Mouse (Mus musculus): ENCODE measurements around the gene Ppp1ca. TPM values are rescaled to one million over a fixed set of nuclear protein-coding genes. Genes with fewer than 3 reads are reported as not detected.

Gene Ppp1ca
- total and polyA plus RNA-seq, 2 experiments from 2014 or later: 510 to 592 TPM

- DNase-seq (ENCODE audit: low spot score): no peak
- Histone ChIP-seq H3K27ac (ENCODE audit: low read depth, low read length) (no peak overlapping the region), H3K9ac (replicated peaks; ENCODE audit: low read length, poor library complexity, severe bottlenecking) (no peak overlapping the region), H3K36me3 (ENCODE audit: insufficient read depth, low read length) (no peaks in the 10 kb centered on the region), H3K4me1 (ENCODE audit: insufficient read depth, low read length) (peaks cover 2% of the 10 kb centered on the region; the same call in 1 of the 2 replicates), H3K27me3 (ENCODE audit: insufficient read depth, low read length) (peaks cover 3% of the 10 kb centered on the region; the same call in 1 of the 2 replicates), H3K4me3 (ENCODE audit: low read depth, low read length) (no peak overlapping the region), H3K9me3 (ENCODE audit: low read length) (no peaks in the 10 kb centered on the region), H3K4me2 (ENCODE audit: low read depth, low read length, poor library complexity, severe bottlenecking) (no peak overlapping the region)
- no peak for TF ChIP-seq CTCF (IDR thresholded peaks at IDR 0.05)
- WGBS: 77% methylated on average over 5 of the region's 5 CpGs
- no peak for ATAC-seq (ENCODE audit: low FRiP score)
Observed at GRCm38 (mm10) chr19:4227446-4227845, 35.6 kb downstream of the Ppp1ca start.

GRCm38 (mm10) chr19:4227894-4228678, 36.2 kb downstream of the Ppp1ca start:
- H3K4me3 ChIP-seq (ENCODE audit: low read depth, low read length): no peak overlapping the region
- DNase-seq (ENCODE audit: low spot score): peak; percentile 81
- no peaks in the 10 kb centered on the region for H3K36me3 ChIP-seq (ENCODE audit: insufficient read depth, low read length)
- H3K27me3 ChIP-seq (ENCODE audit: insufficient read depth, low read length): peaks cover 3% of the 10 kb centered on the region; the same call in 1 of the 2 replicates
- peak; percentile 97 for TF ChIP-seq CTCF (IDR thresholded peaks at IDR 0.05)
- H3K9ac ChIP-seq (replicated peaks; ENCODE audit: low read length, poor library complexity, severe bottlenecking): no peak overlapping the region
- H3K4me1 ChIP-seq (ENCODE audit: insufficient read depth, low read length): peaks cover 4% of the 10 kb centered on the region; the same call in 1 of the 2 replicates
- no peak overlapping the region for H3K4me2 ChIP-seq (ENCODE audit: low read depth, low read length, poor library complexity, severe bottlenecking)
- no peak overlapping the region for H3K27ac ChIP-seq (ENCODE audit: low read depth, low read length)
- H3K9me3 ChIP-seq (ENCODE audit: low read length): no peaks in the 10 kb centered on the region
- WGBS: 23% methylated on average over 8 of the region's 8 CpGs
- ATAC-seq (ENCODE audit: low FRiP score): no peak

- no peak for ATAC-seq (ENCODE audit: low FRiP score)
- WGBS: 75% methylated on average over 4 of the region's 4 CpGs
- no peak for DNase-seq (ENCODE audit: low spot score)
- peaks cover 4% of the 10 kb centered on the region; the same call in 1 of the 2 replicates for H3K4me1 ChIP-seq (ENCODE audit: insufficient read depth, low read length)
- no peak overlapping the region for H3K4me2 ChIP-seq (ENCODE audit: low read depth, low read length, poor library complexity, severe bottlenecking)
- H3K4me3 ChIP-seq (ENCODE audit: low read depth, low read length): no peak overlapping the region
- H3K27ac ChIP-seq (ENCODE audit: low read depth, low read length): no peak overlapping the region
- no peaks in the 10 kb centered on the region for H3K9me3 ChIP-seq (ENCODE audit: low read length)
- no peak overlapping the region for H3K9ac ChIP-seq (replicated peaks; ENCODE audit: low read length, poor library complexity, severe bottlenecking)
- peaks cover 3% of the 10 kb centered on the region; the same call in 1 of the 2 replicates for H3K27me3 ChIP-seq (ENCODE audit: insufficient read depth, low read length)
- no peak for TF ChIP-seq CTCF (IDR thresholded peaks at IDR 0.05)
- H3K36me3 ChIP-seq (ENCODE audit: insufficient read depth, low read length): no peaks in the 10 kb centered on the region
Observed at GRCm38 (mm10) chr19:4228891-4229290, 37.0 kb downstream of the Ppp1ca start.

GRCm38 (mm10) chr19:4229451-4230076, 37.7 kb downstream of the Ppp1ca start:
- no peak overlapping the region for H3K9ac ChIP-seq (replicated peaks; ENCODE audit: low read length, poor library complexity, severe bottlenecking)
- TF ChIP-seq CTCF (IDR thresholded peaks at IDR 0.05): no peak
- no peaks in the 10 kb centered on the region for H3K9me3 ChIP-seq (ENCODE audit: low read length)
- H3K4me3 ChIP-seq (ENCODE audit: low read depth, low read length): no peak overlapping the region
- ATAC-seq (ENCODE audit: low FRiP score) (no peak), DNase-seq (ENCODE audit: low spot score) (no peak)
- WGBS: 52% methylated on average over 9 of the region's 9 CpGs
- H3K36me3 ChIP-seq (ENCODE audit: insufficient read depth, low read length): no peaks in the 10 kb centered on the region
- H3K4me2 ChIP-seq (ENCODE audit: low read depth, low read length, poor library complexity, severe bottlenecking): no peak overlapping the region
- peaks cover 4% of the 10 kb centered on the region; the same call in 1 of the 2 replicates for H3K4me1 ChIP-seq (ENCODE audit: insufficient read depth, low read length)
- no peak overlapping the region for H3K27ac ChIP-seq (ENCODE audit: low read depth, low read length)
- H3K27me3 ChIP-seq (ENCODE audit: insufficient read depth, low read length): peaks cover 3% of the 10 kb centered on the region; the same call in 1 of the 2 replicates

DNA sequence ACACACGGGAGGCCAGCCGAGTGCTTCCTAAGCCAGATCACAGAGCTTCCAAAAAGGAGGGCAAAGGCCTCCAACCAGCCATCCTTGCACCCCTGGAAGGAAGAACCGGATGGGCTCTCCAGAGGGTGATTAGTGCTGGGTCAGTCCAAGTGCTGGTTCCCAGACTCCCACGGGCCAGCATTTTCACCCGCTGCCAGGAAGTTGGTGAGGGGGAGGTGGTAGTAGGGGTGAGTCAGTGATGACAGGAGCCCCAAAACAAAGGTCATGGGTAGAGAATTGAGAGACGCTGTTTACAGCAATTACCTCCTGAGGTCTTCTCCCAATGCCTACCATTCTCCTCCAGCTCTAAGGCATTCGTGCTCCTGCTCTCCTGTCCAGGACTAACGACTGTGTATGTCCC, 38.5 kb downstream of the Ppp1ca start:
- TF ChIP-seq CTCF (IDR thresholded peaks at IDR 0.05): no peak
- H3K4me1 ChIP-seq (ENCODE audit: insufficient read depth, low read length): peaks cover 4% of the 10 kb centered on the region; the same call in 1 of the 2 replicates
- 70% methylated on average over 8 of the region's 8 CpGs for whole genome bisulfite sequencing
- no peak overlapping the region for H3K4me2 ChIP-seq (ENCODE audit: low read depth, low read length, poor library complexity, severe bottlenecking)
- no peak overlapping the region for H3K27ac ChIP-seq (ENCODE audit: low read depth, low read length)
- no peaks in the 10 kb centered on the region for H3K36me3 ChIP-seq (ENCODE audit: insufficient read depth, low read length)
- DNase-seq (ENCODE audit: low spot score) (no peak), ATAC-seq (ENCODE audit: low FRiP score) (no peak)
- H3K9ac ChIP-seq (replicated peaks; ENCODE audit: low read length, poor library complexity, severe bottlenecking): no peak overlapping the region
- H3K27me3 ChIP-seq (ENCODE audit: insufficient read depth, low read length): peaks cover 3% of the 10 kb centered on the region; the same call in 1 of the 2 replicates
- H3K4me3 ChIP-seq (ENCODE audit: low read depth, low read length): no peak overlapping the region
- H3K9me3 ChIP-seq (ENCODE audit: low read length): no peaks in the 10 kb centered on the region
